Mouse (Mus musculus): ENCODE measurements around the gene Itpr2. TPM values are rescaled to one million over a fixed set of nuclear protein-coding genes. Genes with fewer than 3 reads are reported as not detected.

The Itpr2 gene
- polyA plus RNA-seq, 1 experiment from 2014 or later = 4.1 TPM

DNA sequence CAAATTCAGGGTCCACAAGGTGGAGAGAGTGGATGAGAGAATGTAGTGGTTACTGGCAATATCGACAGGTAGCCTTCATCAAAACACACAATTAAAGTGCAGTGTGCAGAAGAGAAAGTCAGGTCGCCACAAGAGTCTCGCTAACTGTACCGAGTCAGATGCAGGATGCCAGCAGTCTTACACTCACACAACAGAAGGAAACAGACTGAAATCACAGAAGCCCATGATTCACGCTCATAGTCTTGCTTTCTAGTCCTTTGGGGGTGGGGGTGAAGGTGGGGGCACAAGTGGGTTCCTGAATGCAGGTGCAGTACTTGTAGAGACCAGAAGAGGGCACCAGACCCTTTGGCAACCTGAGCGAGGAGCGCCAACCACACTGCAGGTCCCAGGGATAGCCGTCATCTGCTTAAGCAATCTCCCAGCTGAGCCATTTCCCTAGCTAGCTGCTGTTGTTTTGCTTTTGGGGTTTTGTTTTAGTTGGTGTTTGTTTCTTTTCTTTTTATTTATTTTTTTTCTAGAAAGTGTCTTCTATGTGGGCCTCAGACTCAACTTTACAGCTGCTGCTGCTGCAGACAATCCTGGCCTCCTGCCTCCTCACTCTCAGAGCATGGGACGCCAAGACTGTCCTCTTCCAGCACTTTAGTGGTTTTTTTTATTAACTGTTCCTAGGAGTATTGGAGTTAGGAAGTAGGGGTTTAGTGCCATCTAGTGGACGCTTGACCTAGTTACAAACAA is 92.2 kb downstream of the Itpr2 start:
- 16% methylated on average over 10 of the region's 10 CpGs for WGBS (ENCODE audit: insufficient replicate concordance)
- H3K4me3 ChIP-seq = peak overlapping the region; percentile 27; the same call in 1 of the 2 replicates
- H3K27ac ChIP-seq = peak overlapping the region; percentile 56; the same call in 1 of the 2 replicates
- no peaks in the 10 kb centered on the region for H3K27me3 ChIP-seq (replicated peaks)
- peaks cover 8% of the 10 kb centered on the region for H3K4me1 ChIP-seq
- peak overlapping the region; percentile 60 for H3K4me2 ChIP-seq
- no peaks in the 10 kb centered on the region for H3K9me3 ChIP-seq (replicated peaks)
- peak overlapping the region; percentile 6; the same call in 1 of the 2 replicates for H3K9ac ChIP-seq
- ATAC-seq = peak; percentile 73
- H3K36me3 ChIP-seq = no peaks in the 10 kb centered on the region

DNA sequence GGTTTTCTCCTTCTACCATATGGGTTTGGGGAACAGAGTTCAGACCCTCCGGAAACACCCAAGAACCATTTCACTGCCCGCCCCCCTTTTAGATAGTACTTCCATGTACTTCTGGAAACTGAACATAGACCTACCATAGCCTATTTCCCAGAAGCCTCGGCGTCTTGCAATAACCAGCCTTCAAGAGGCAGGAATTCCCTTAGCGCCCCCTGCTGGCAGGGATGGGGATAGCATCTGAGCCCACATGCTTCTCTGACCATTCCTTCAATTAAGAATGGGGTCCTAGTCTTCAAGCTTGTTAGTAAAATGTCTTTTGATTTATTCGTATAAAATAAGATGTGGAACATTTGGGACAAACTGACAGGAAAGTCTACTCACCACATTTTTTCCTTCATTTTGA is 96.6 kb downstream of the Itpr2 start:
- no peak overlapping the region for H3K4me3 ChIP-seq
- no peaks in the 10 kb centered on the region for H3K27me3 ChIP-seq (replicated peaks)
- H3K27ac ChIP-seq = no peak overlapping the region
- peaks cover 8% of the 10 kb centered on the region for H3K4me1 ChIP-seq
- no peak overlapping the region for H3K9ac ChIP-seq
- 30% methylated on average over 6 of the region's 6 CpGs for WGBS (ENCODE audit: insufficient replicate concordance)
- no peak overlapping the region for H3K4me2 ChIP-seq
- no peaks in the 10 kb centered on the region for H3K9me3 ChIP-seq (replicated peaks)
- ATAC-seq = no peak
- no peaks in the 10 kb centered on the region for H3K36me3 ChIP-seq

DNA sequence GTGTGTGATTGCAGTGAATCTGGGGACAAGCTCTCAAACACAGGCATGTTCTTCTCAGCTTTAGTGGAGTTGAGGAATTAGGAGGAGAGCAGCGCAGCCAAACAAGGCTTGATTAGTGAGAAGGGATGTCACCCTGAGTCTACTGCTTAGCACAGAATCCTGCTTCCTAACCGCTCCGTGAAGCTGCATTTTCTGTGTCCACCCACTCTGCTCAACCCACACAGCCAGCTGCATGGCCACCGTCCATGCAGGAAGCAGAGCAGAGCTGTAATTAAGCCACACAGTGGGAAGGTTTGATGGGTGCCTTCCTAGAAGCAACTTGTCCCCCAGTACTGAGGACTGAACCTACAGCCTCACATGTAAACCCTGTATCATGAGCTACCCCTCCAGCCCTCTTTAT is 97.1 kb downstream of the Itpr2 start:
- WGBS (ENCODE audit: insufficient replicate concordance) = 71% methylated on average over 4 of the region's 4 CpGs

DNA sequence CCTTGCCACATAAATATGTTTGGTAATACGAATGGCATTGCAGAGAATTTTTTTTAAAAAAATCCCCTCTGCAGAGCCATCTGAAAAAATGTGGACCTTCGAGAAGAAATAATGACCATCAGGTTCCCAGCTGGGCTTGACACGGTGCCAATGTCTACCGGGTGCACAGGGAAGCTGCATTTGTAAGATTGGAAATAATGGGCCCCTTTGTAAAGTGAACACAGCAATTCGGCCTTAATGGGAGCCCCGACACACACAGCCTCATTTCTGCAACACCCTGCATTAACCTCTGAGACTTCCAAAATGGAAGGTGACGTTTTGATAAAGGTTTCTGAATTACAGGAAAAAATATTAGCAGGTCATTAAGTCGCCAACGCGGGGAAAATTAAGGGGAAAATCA is 97.9 kb downstream of the Itpr2 start:
- WGBS (ENCODE audit: insufficient replicate concordance) = 75% methylated on average over 10 of the region's 10 CpGs
- H3K9ac ChIP-seq = no peak overlapping the region
- ATAC-seq = no peak

More for the DNA sequence above, 97.1 kb downstream of the Itpr2 start:
- H3K27me3 ChIP-seq (replicated peaks) = no peaks in the 10 kb centered on the region
- no peak overlapping the region for H3K4me3 ChIP-seq
- no peak overlapping the region for H3K27ac ChIP-seq
- H3K4me2 ChIP-seq = no peak overlapping the region
- peaks cover 5% of the 10 kb centered on the region for H3K4me1 ChIP-seq
- no peaks in the 10 kb centered on the region for H3K9me3 ChIP-seq (replicated peaks)
- H3K36me3 ChIP-seq = no peaks in the 10 kb centered on the region
- no peak overlapping the region for H3K9ac ChIP-seq
- ATAC-seq = no peak

DNA sequence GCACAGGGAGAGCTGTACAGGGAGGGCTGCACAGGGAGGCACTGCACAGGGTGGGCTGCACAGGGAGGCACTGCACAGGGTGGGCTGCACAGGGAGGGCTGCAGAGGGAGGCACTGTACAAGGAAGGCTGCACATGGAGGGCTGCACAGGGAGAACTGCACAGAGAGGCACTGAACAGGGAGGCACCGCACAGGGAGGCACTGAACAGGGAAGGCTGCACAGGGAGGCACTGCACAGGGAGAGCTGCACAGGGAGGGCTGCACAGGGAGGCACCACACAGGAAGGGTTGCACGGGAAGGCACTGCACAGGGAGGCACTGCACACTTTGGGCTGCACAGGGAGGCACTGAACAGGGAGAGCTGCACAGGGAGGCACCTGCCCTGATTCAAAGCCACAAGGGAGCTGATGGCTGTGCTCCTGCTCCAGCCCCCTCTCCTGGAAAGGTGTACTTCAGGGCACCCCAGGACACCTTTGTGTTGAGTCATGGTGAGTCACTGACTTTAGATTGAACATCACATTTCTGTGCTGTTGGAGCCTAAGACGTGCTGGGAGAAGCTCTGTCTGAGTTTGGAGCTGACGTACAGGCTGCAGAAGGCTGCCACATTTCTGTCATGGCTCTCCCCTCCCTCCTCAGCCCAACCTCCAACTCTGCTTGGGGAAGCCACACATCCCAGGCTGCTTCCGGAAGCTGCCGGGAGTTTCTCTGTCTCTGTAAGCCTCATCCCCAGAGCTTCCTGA is 98.9 kb downstream of the Itpr2 start:
- ATAC-seq = no peak

More for the DNA sequence above, 97.9 kb downstream of the Itpr2 start:
- Histone ChIP-seq H3K4me2 (no peak overlapping the region), H3K4me3 (no peak overlapping the region), H3K9me3 (replicated peaks) (no peaks in the 10 kb centered on the region), H3K27me3 (replicated peaks) (no peaks in the 10 kb centered on the region), H3K4me1 (no peaks in the 10 kb centered on the region), H3K36me3 (no peaks in the 10 kb centered on the region), H3K27ac (no peak overlapping the region)

DNA sequence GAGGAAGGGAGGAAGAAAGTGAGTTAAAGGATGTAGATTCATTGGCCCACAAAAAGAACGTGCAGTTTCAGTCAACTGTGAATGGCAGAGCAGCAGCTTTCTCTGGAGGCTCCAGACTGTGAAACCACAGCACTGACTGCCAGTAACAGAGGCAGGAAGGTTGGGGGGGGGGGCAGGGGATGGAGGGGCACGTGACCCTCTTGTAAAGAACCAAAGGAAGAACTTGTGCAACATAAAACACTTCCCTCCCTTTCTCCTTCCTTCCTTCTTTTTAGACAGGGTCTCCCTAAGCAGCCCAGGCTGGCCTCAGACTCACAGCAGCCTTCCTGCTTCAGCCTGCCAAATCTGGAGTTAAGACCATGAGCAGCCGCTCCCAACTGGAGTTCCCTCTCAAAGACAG is 104.2 kb downstream of the Itpr2 start:
- WGBS (ENCODE audit: insufficient replicate concordance) = 41% methylated on average over 3 of the region's 3 CpGs
- ATAC-seq = no peak
- Histone ChIP-seq H3K27me3 (replicated peaks) (no peaks in the 10 kb centered on the region), H3K36me3 (no peaks in the 10 kb centered on the region), H3K4me1 (no peaks in the 10 kb centered on the region), H3K4me2 (no peak overlapping the region), H3K9ac (no peak overlapping the region), H3K4me3 (no peak overlapping the region), H3K27ac (no peak overlapping the region), H3K9me3 (replicated peaks) (no peaks in the 10 kb centered on the region)

More for the DNA sequence above, 98.9 kb downstream of the Itpr2 start:
- Histone ChIP-seq H3K4me3 (no peak overlapping the region), H3K36me3 (no peaks in the 10 kb centered on the region), H3K4me2 (no peak overlapping the region), H3K9me3 (replicated peaks) (no peaks in the 10 kb centered on the region), H3K4me1 (no peaks in the 10 kb centered on the region), H3K27me3 (replicated peaks) (no peaks in the 10 kb centered on the region), H3K27ac (no peak overlapping the region), H3K9ac (no peak overlapping the region)
- 30% methylated on average over 6 of the region's 6 CpGs for WGBS (ENCODE audit: insufficient replicate concordance)

DNA sequence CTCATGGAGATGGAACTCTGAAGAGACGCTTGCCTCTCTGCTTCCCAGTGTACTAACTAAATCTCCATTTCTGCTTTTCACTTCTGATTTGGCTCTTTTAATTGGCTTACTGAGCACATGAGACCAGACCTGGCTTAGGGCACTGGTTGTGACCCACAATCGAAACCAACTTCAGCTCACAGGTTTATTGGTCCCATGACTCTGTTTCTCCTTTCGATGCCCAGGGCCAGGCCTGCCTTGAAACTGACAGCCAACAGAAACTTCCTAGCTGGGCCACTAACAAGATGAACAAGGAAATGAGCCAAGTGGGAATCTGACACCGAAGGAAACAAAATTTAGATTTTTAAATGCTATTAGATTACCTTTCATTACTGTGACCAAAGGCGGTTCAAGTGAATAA is 105.8 kb downstream of the Itpr2 start:
- Histone ChIP-seq H3K4me1 (no peaks in the 10 kb centered on the region), H3K36me3 (no peaks in the 10 kb centered on the region), H3K4me2 (no peak overlapping the region), H3K27ac (no peak overlapping the region), H3K9me3 (replicated peaks) (no peaks in the 10 kb centered on the region), H3K4me3 (no peak overlapping the region), H3K27me3 (replicated peaks) (no peaks in the 10 kb centered on the region), H3K9ac (no peak overlapping the region)
- no peak for ATAC-seq
- WGBS (ENCODE audit: insufficient replicate concordance) = 78% methylated on average over 5 of the region's 5 CpGs

DNA sequence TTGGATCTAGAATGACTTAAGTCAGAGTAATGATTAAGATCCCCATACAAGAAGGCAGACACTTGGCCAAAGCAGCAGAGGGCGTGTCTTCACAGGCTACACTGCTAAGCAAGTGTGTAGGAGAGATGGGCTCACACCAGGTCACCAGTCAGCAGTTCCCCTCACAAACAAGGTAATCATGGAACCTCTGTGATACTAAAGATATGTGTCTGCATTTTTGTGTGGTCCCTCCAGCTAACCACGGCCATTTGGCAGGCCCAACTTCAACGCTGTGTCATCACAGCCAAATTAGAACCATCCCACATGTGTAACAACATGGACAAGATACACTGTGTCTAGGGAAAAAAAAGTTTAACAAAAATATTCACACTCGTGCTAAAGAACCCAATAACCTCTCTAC is 106.4 kb downstream of the Itpr2 start:
- Histone ChIP-seq H3K9ac (no peak overlapping the region), H3K4me3 (no peak overlapping the region), H3K4me2 (no peak overlapping the region), H3K4me1 (no peaks in the 10 kb centered on the region), H3K9me3 (replicated peaks) (no peaks in the 10 kb centered on the region), H3K27me3 (replicated peaks) (no peaks in the 10 kb centered on the region), H3K36me3 (no peaks in the 10 kb centered on the region), H3K27ac (no peak overlapping the region)
- 67% methylated on average over 4 of the region's 4 CpGs for WGBS (ENCODE audit: insufficient replicate concordance)
- ATAC-seq = no peak

DNA sequence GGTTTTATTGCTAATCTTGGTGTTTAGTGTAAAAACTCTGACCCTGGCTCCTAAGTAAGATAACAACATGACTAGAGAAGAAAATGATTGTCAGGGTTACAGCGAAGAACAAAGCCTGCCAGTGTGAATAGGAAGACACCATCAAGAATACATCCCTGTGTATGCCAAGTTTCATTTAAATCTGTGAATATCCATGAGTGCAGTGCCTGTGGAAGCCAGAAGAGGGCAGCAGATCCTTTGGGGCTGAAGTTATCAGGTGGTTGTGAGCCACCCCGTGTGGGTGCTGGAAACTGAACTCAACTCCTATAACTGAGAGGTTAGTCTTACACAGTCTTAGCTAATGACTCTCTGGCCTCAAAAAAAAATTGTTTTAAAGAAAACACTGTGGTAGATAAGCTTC is 109.8 kb downstream of the Itpr2 start:
- H3K4me2 ChIP-seq = no peak overlapping the region
- H3K9me3 ChIP-seq (replicated peaks) = no peaks in the 10 kb centered on the region
- ATAC-seq = no peak
- H3K9ac ChIP-seq = no peak overlapping the region
- 67% methylated on average over 2 of the region's 2 CpGs for WGBS (ENCODE audit: insufficient replicate concordance)
- no peaks in the 10 kb centered on the region for H3K36me3 ChIP-seq
- H3K4me1 ChIP-seq = no peaks in the 10 kb centered on the region
- no peaks in the 10 kb centered on the region for H3K27me3 ChIP-seq (replicated peaks)
- H3K4me3 ChIP-seq = no peak overlapping the region
- H3K27ac ChIP-seq = no peak overlapping the region

DNA sequence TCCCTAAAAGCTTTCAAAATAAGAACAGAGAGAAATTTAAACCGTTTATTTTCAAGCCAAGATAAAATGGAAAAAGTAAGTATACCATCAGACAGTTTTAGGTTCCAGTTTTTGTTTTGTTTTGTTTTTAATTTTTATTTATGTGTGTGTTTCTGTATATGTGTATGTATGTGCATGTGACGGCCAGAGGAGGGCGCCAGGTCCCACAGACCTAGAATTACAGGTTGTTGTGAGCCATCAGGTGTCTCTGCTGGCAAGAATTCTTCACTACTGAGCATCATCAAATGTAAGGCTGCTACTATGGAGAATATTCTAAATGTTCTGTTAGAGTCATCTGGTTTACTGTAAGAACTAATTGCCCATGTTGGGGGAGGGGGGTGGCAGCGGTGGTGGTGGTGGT is 111.9 kb downstream of the Itpr2 start:
- Histone ChIP-seq H3K36me3 (no peaks in the 10 kb centered on the region), H3K9me3 (replicated peaks) (no peaks in the 10 kb centered on the region)
- WGBS (ENCODE audit: insufficient replicate concordance) = 72% methylated on average over 4 of the region's 4 CpGs

DNA sequence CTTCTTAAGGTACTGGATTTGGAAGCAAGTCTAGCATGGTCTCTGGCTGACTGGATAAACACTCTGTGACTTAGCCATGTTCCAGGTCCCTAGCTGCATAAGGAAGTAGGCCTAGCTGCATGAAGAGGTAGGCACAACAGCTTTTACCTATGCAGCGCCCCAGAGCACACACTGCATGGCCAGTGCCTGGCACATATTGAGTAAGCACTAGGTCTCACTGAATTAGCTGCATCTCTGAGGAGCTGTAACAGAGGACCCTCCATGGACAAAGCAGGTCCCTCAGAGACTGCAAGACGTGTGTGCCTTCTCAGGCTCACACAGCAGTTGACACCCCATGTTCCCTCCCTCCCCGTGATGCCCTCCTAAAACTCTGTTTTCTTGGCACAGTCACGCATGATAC is 114.0 kb downstream of the Itpr2 start:
- no peak overlapping the region for H3K4me2 ChIP-seq
- no peak for ATAC-seq
- no peak overlapping the region for H3K4me3 ChIP-seq
- H3K4me1 ChIP-seq = no peaks in the 10 kb centered on the region
- 65% methylated on average over 4 of the region's 4 CpGs for WGBS (ENCODE audit: insufficient replicate concordance)
- H3K9me3 ChIP-seq (replicated peaks) = no peaks in the 10 kb centered on the region
- no peak overlapping the region for H3K9ac ChIP-seq
- no peaks in the 10 kb centered on the region for H3K36me3 ChIP-seq
- no peaks in the 10 kb centered on the region for H3K27me3 ChIP-seq (replicated peaks)
- no peak overlapping the region for H3K27ac ChIP-seq

More for the DNA sequence above, 111.9 kb downstream of the Itpr2 start:
- Histone ChIP-seq H3K27ac (no peak overlapping the region), H3K27me3 (replicated peaks) (no peaks in the 10 kb centered on the region), H3K9ac (no peak overlapping the region), H3K4me3 (no peak overlapping the region), H3K4me1 (no peaks in the 10 kb centered on the region), H3K4me2 (no peak overlapping the region)
- ATAC-seq = no peak

DNA sequence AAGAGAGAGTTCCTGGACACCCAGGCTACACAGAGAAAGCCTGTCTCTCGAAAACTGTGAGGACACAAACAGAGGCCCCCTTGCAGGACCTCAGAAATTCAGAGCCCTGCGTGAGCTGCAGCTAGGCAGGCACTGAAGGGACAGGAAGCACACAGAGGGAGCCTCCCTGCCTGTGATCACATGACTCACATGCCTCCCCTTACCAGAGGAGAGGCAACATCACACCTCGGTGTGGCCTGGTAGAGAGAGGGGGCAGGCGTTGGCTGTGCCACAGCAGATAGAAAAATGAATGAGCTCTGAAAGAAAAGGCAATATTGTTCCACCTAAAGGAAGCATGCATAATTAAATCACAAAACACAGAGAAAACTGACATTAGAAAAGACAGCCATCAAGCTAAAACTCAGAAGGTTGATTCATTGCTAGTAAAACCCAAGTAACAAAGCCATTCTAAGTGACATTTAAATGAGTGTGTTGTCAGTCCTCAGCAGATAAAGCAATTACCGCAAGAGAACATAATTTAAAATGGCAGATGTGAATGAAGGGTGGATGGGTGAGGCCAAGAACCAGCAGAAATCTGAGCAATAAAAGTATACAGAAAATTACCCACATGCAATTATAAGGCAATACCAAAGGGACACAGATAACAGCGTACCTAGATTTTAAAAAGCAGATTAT is 114.8 kb downstream of the Itpr2 start:
- WGBS (ENCODE audit: insufficient replicate concordance) = 40% methylated on average over 6 of the region's 6 CpGs
- Histone ChIP-seq H3K36me3 (no peaks in the 10 kb centered on the region), H3K27ac (no peak overlapping the region), H3K9me3 (replicated peaks) (no peaks in the 10 kb centered on the region), H3K4me2 (no peak overlapping the region), H3K27me3 (replicated peaks) (no peaks in the 10 kb centered on the region), H3K4me3 (no peak overlapping the region), H3K9ac (no peak overlapping the region), H3K4me1 (no peaks in the 10 kb centered on the region)
- no peak for ATAC-seq

Data from liver, embryonic 12.5 days (tissue).